Mouse (Mus musculus): ENCODE results near the gene Mtor.

DNA sequence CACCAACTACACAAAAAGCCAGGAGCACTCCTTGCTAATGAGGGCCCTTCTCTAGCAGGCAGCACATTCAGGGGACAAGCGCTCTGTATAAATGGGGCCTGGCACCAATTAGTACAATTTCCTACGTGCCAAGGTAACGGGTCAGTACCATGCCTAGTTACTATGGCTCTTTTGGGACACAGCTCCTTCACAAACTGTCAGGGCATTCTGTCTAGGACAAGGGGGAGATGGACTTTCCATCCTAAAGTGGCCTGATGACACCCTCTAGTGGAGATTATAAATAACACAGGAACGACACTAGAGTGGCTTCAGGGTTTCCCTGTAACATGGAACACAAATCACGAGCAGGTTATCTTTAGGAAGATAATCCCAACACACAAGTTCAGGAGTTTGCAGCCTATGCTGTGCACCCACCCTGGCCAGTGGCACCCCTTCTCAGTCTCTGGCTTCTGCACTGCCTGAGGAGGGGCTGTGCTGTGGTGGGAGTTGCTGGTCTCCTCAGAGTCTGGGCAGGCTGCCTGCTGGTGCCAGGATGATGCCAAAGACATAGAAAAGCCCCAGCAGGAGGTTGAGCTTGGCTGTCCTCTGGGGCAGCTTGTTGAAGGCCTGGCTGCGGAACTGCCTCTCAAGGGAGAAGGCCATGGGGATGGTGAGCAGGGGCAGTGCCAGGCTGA is 12.6 kb upstream of the Mtor start:
- TF ChIP-seq USF1 (IDR thresholded peaks at IDR 0.05; ENCODE audit: low read depth, low read length) (no peak), ZKSCAN1 (IDR thresholded peaks at IDR 0.05; ENCODE audit: borderline replicate concordance, low read depth, low read length) (no peak), POLR2A (IDR thresholded peaks at IDR 0.05; ENCODE audit: low read depth, low read length) (no peak), ELF1 (IDR thresholded peaks at IDR 0.05; ENCODE audit: low read depth, low read length) (no peak)

Measured in CH12.LX (cell line).